Mouse (Mus musculus) hindbrain, embryonic 11.5 days (tissue): ENCODE measurements at regions not wholly inside any gene's neighbourhood (a gene's known extent, or its start where the extent isn't known, plus 50 kb on each side); places are given as distances from the start of the nearest gene placed in this dataset.

Experiments
- ATAC-seq: fragments of 200-750 bp; cut with Nextera tagmentation; 2 replicates; pipeline ENCODE4 v1.8.0; 2017; ENCODE audit warnings: mild to moderate bottlenecking, moderate TSS enrichment, moderate library complexity; ENCODE audit not compliant: low FRiP score
- DNase-seq: peaks from one replicate; pipeline ENCODE4 v3.0.0-alpha.2; 2015; ENCODE audit warnings: low spot score
- H3K27ac ChIP-seq: fragments of 300-500 bp; sonication (generic); 2 replicates; pipeline ENCODE4 v1.5.1; 2014; ENCODE audit warnings: mild to moderate bottlenecking, low read depth, low read length
- H3K27me3 ChIP-seq: fragments of 300-500 bp; sonication (generic); 2 replicates; pipeline ENCODE4 v1.6.1; 2014; ENCODE audit warnings: mild to moderate bottlenecking, low read length, moderate library complexity, mixed read lengths; ENCODE audit not compliant: control insufficient read depth, insufficient read depth
- H3K36me3 ChIP-seq: fragments of 300-500 bp; sonication (generic); 2 replicates; pipeline ENCODE4 v1.6.1; 2014; ENCODE audit warnings: mild to moderate bottlenecking, low read length, moderate library complexity, mixed read lengths; ENCODE audit not compliant: control insufficient read depth, insufficient read depth
- H3K4me1 ChIP-seq: fragments of 300-500 bp; sonication (generic); replicated peaks from 2 replicates; pipeline ENCODE4 v1.6.1; 2014; ENCODE audit warnings: low read length, mixed read lengths; ENCODE audit not compliant: control insufficient read depth, insufficient read depth
- H3K4me2 ChIP-seq: fragments of 300-500 bp; sonication (generic); replicated peaks from 2 replicates; pipeline ENCODE4 v1.6.1; 2014; ENCODE audit warnings: mild to moderate bottlenecking, low read depth, low read length
- H3K4me3 ChIP-seq: fragments of 300-500 bp; sonication (generic); 2 replicates; pipeline ENCODE4 v1.5.1; 2014; ENCODE audit warnings: low read depth, low read length
- H3K9ac ChIP-seq: fragments of 300-500 bp; sonication (generic); 2 replicates; pipeline ENCODE4 v1.6.1; 2014; ENCODE audit warnings: low read depth, low read length
- H3K9me3 ChIP-seq: fragments of 300-500 bp; sonication (generic); 2 replicates; pipeline ENCODE4 v1.6.1; 2016; ENCODE audit warnings: low read length; ENCODE audit not compliant: control insufficient read depth
- WGBS: fragments of 180-500 bp; shearing (Covaris S2); extraction: QIAGEN DNeasy Blood & Tissue Kit; methylation state at CpG from one replicate; pipeline ENCODE4 v1.1.7; 2014; 5-methylcytosine and 5-hydroxymethylcytosine counted together

DNA sequence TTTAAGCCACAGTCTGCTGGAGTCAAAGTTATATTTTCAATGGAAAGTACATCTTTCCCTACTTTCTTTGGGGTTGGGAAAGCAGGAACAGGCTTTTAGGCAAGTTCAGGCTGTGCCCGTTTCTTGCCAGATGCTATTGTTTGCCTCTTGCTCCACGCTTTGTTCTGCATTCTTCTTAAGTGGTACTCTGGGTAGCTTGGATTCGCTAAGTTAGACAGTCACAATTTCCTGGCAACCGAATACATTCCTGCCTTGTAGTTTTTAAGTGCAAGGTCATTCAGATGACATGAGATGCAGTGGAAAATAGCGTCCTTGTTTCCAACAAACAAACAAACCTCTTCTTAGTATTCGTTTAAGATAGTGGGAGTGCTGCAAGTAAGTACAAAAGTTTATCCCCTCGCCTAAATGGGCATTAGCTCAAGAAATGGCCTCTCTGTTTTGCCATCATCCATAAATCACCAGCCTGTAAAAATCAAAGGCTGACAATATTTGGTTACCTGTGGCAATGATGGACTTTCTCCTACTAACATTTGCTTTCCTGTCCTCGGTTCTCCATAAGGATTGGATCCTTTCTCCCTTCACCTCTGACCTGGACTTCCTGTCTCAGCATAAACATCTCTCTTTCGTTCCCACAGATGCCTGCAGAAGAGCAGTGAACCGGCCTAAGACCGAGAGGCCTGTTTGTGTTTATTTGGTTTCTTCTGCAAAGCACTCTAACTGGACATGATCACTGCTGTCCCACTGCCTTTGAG lies 485.3 kb downstream of the Slc4a3 start:
- Histone ChIP-seq H3K4me2 (no peak overlapping the region), H3K27me3 (no peaks in the 10 kb centered on the region), H3K4me1 (0 out of 2 replicates have a peak, but pooled peaks cover 3% of the 10 kb centered on the region), H3K36me3 (no peaks in the 10 kb centered on the region), H3K27ac (no peak overlapping the region), H3K9ac (no peak overlapping the region), H3K9me3 (no peaks in the 10 kb centered on the region), H3K4me3 (no peak overlapping the region)
- ATAC-seq = no peak
- DNase-seq = no peak
- 71% methylated on average over 11 of the region's 11 CpGs for WGBS

DNA sequence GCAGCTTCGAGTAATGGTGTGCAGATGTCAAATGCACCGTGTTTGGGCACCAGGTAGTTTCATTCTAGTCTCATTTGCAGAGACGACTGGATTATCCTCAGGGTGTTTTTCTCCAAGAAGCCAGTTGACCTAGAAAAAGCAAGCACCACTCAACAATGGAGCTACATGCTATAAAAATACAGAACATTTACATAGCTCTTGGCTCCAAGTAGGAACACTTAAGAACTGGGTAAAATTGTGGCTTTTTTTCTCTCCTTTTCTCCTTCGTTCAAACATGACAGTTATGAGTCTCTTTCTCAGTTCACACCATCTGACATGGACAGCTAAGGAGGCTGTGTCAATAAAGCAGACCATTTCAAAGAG lies 485.8 kb downstream of the Slc4a3 start:
- no peak overlapping the region for H3K27ac ChIP-seq
- 53% methylated on average over 4 of the region's 4 CpGs for WGBS
- 0 out of 2 replicates have a peak, but pooled peaks cover 3% of the 10 kb centered on the region for H3K4me1 ChIP-seq
- H3K4me3 ChIP-seq = no peak overlapping the region
- no peak for DNase-seq
- no peaks in the 10 kb centered on the region for H3K9me3 ChIP-seq
- H3K9ac ChIP-seq = no peak overlapping the region
- no peak overlapping the region for H3K4me2 ChIP-seq
- H3K36me3 ChIP-seq = no peaks in the 10 kb centered on the region
- no peaks in the 10 kb centered on the region for H3K27me3 ChIP-seq
- no peak for ATAC-seq

DNA sequence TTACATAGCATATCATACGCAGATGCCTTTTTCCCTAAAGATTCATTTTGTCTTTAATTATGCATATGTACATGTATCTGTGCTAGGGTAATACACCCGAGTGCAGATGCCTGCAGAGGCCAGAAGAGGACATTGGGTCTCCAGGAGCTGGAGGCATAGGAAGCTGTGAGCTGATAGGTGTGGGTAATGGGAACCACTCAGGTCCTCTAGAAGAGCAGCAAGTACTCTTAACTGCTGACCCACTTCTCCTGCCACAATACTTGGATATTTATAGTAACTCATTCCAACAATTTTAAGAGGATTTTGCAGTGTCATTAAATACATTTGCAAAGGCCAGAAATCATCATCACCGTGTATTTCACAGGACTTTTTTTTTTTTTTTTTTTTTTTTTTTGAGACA lies 486.6 kb downstream of the Slc4a3 start:
- no peaks in the 10 kb centered on the region for H3K27me3 ChIP-seq
- DNase-seq (no peak), ATAC-seq (no peak)
- 86% methylated on average over 3 of the region's 3 CpGs for WGBS
- H3K36me3 ChIP-seq = no peaks in the 10 kb centered on the region
- H3K4me3 ChIP-seq = no peak overlapping the region
- no peak overlapping the region for H3K27ac ChIP-seq
- H3K4me2 ChIP-seq = no peak overlapping the region
- no peak overlapping the region for H3K9ac ChIP-seq
- H3K4me1 ChIP-seq = 0 out of 2 replicates have a peak, but pooled peaks cover 3% of the 10 kb centered on the region
- no peaks in the 10 kb centered on the region for H3K9me3 ChIP-seq

DNA sequence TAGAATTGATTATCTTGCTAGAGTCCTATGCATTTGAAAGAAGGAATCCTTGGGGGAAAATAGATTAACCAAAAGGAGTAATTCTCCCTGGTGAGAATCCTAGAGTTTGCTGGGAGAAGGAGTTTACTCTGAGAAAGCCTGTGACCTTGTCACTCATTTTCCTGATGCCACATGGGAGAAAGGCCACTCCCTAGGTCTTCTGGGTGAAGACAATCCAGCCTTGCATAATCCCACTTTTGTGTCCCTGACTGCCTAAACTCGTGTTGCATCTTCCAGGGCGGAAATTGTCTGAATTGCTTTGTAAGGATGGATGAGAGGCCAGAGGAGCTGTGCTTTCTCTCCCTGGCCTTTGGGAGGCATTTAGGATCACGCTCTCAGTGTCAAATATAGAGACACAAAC lies 490.2 kb downstream of the Slc4a3 start:
- DNase-seq (no peak), ATAC-seq (no peak)
- Histone ChIP-seq H3K27me3 (no peaks in the 10 kb centered on the region), H3K9ac (no peak overlapping the region), H3K4me3 (no peak overlapping the region), H3K27ac (no peak overlapping the region), H3K36me3 (no peaks in the 10 kb centered on the region), H3K4me1 (no peaks in the 10 kb centered on the region), H3K9me3 (no peaks in the 10 kb centered on the region), H3K4me2 (no peak overlapping the region)
- WGBS = 46% methylated on average over 3 of the region's 3 CpGs

DNA sequence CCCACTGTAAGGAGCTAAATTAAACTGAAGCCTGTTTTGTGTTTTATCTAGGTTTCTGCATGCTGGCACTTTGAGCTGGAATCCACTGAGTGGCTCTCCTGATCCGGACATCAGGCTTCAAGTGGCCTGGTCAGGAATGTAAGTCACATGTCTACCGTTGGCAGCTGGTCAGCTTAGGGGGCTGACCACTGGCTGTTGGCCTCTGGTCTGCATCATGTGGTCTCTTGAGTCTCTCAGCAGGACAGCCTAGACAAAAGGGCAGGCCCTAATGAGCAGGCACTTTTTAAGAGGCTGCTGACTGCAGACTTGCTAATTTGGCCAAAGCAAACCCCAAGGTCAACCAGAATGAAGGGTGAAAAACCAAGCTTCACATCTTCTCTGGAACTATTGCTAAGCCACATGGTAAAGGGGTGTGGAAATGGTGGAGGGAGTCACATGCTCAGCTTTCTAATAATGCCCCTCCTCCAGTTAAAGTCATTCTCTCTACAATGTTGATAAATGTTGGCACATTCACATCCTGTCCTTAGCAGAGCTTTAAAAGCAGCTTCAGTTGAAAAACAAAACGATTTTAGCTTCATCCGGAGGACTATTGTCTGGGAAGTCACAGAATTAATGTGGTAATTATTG lies 493.1 kb downstream of the Slc4a3 start:
- no peaks in the 10 kb centered on the region for H3K4me1 ChIP-seq
- no peaks in the 10 kb centered on the region for H3K27me3 ChIP-seq
- no peak overlapping the region for H3K4me3 ChIP-seq
- H3K4me2 ChIP-seq = no peak overlapping the region
- ATAC-seq (no peak), DNase-seq (no peak)
- H3K27ac ChIP-seq = no peak overlapping the region
- no peak overlapping the region for H3K9ac ChIP-seq
- H3K9me3 ChIP-seq = no peaks in the 10 kb centered on the region
- 74% methylated on average over 4 of the region's 4 CpGs for WGBS
- no peaks in the 10 kb centered on the region for H3K36me3 ChIP-seq

DNA sequence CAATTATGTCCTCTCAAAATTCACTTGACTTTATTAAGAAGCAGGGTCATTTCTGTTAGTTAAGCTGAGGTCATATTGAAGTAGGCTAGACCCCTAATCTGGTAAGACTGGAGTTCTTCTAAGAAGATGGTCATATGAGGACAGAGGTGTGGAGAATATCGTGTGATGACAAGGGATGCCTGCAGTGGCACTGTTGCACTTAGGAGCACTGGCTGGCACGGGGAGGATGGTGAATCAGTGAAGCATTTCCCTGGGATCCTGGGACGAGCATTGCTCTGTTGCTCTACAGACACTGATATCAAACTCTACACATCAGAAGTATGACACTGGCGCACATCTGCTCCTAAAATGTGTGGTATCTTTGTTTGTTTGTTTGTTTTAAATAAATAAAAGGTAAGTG lies 493.6 kb downstream of the Slc4a3 start:
- no peak overlapping the region for H3K27ac ChIP-seq
- H3K9me3 ChIP-seq = no peaks in the 10 kb centered on the region
- H3K27me3 ChIP-seq = no peaks in the 10 kb centered on the region
- no peak overlapping the region for H3K4me3 ChIP-seq
- no peak overlapping the region for H3K9ac ChIP-seq
- H3K36me3 ChIP-seq = no peaks in the 10 kb centered on the region
- DNase-seq (no peak), ATAC-seq (no peak)
- H3K4me1 ChIP-seq = no peaks in the 10 kb centered on the region
- whole genome bisulfite sequencing = 85% methylated on average over 4 of the region's 4 CpGs
- no peak overlapping the region for H3K4me2 ChIP-seq

DNA sequence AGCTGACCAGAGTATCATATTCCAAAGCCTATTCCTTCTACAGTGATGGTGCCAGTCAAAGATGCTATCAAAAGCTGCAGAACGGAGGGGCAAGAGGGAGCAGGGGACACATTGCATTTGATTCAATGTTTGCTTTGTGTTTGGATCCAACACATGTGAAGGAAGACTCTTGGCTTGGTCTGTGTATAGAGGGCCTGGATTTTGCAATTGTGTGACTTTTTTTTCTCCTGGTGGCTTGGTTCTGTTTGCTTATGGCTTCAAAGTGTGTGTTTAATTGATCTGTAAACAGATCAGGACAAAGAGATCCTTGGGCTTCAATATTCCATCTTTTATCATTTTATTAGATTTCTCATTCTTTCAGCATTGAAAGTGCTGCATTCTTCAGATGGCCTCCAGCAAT lies 504.2 kb downstream of the Slc4a3 start:
- no peak for ATAC-seq
- no peak for DNase-seq
- Histone ChIP-seq H3K27me3 (no peaks in the 10 kb centered on the region), H3K36me3 (no peaks in the 10 kb centered on the region), H3K9ac (no peak overlapping the region), H3K9me3 (no peaks in the 10 kb centered on the region), H3K4me1 (0 out of 2 replicates have a peak, but pooled peaks cover 2% of the 10 kb centered on the region), H3K4me3 (no peak overlapping the region), H3K4me2 (no peak overlapping the region), H3K27ac (no peak overlapping the region)
- 62% methylated on average over 1 of the region's 1 CpGs for WGBS

DNA sequence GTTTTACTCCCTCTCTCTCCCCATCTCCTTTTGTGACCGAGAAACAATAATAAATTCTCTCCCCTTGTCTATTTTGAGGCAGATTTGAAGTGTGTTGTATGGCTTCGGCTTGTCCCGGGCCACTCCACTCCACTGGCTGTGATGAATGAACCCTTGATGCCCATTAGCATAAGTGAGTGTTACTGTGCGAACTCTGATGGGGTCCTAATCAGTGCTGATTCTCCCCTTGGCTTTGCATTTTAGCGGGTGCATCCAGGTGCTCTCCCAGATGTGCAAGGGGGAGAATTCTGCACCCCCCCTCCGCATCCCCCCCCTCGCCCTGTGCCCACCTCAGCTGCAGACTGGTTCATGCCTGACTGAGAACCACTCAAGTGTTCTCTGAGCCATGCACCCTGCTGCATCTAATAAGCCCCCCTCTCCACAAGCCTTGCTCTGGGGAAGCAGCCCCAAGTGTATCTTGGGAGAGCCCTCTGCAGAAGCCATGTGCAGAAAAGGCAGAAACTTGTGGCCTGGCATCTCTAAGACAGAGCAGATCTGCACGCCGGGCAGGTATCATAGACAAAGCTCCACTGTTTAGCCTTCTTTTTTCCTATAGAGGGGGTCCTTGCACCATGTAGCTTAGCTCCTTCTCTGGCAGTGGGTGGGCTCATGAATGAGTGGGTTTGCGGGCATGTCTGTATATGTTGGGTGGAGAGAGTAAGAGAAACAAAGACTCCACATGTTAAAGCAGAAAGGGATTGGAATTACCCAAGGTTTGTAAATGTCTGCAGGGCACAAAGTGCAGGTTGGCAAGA lies 507.5 kb downstream of the Slc4a3 start:
- DNase-seq = no peak
- no peak overlapping the region; the same call in 1 of the 2 replicates for H3K4me2 ChIP-seq
- H3K9ac ChIP-seq = no peak overlapping the region
- 0 out of 2 replicates have a peak, but pooled peaks cover 2% of the 10 kb centered on the region for H3K4me1 ChIP-seq
- H3K36me3 ChIP-seq = no peaks in the 10 kb centered on the region
- H3K27me3 ChIP-seq = no peaks in the 10 kb centered on the region
- ATAC-seq = peak; percentile 56; the same call in 1 of the 2 replicates
- H3K9me3 ChIP-seq = no peaks in the 10 kb centered on the region
- no peak overlapping the region for H3K4me3 ChIP-seq
- WGBS = 53% methylated on average over 10 of the region's 10 CpGs
- H3K27ac ChIP-seq = no peak overlapping the region
